Mouse (Mus musculus) embryonic fibroblast, embryonic 13.5 days (primary cell): ENCODE measurements around the gene Ttc25. TPM values are rescaled to one million over a fixed set of nuclear protein-coding genes. Genes with fewer than 3 reads are reported as not detected.

Experiments
- H3K27ac ChIP-seq: 2 replicates; pipeline ENCODE4 v1.5.1; 2012; ENCODE audit warnings: low read length, control low read depth, inconsistent platforms; ENCODE audit not compliant: insufficient read depth
- H3K4me1 ChIP-seq: 2 replicates; pipeline ENCODE4 v1.6.1; 2011; ENCODE audit warnings: low read length; ENCODE audit not compliant: control insufficient read depth, insufficient read depth
- H3K4me3 ChIP-seq: 2 replicates; pipeline ENCODE4 v1.5.1; 2011; ENCODE audit warnings: mild to moderate bottlenecking, control low read depth, low read length; ENCODE audit not compliant: insufficient read depth
- CTCF ChIP-seq: IDR thresholded peaks from 2 replicates; pipeline ENCODE4 v1.5.1; 2011; ENCODE audit warnings: mild to moderate bottlenecking, control low read depth, low read length, moderate library complexity, borderline replicate concordance; ENCODE audit not compliant: insufficient read depth
- POLR2A ChIP-seq: IDR thresholded peaks from 2 replicates; pipeline ENCODE4 v1.6.1; 2011; ENCODE audit warnings: low read depth, mild to moderate bottlenecking, control low read depth, low read length, moderate library complexity
- polyA plus RNA-seq: library from polyadenylated mRNA; stranded (reverse); fragments of >200 nt; gene quantifications from 2 replicates; pipeline ENCODE4 v1.2.4, GENCODE M21; 2011; ENCODE audit warnings: low read depth; ENCODE audit not compliant: missing spikeins, insufficient read length

Ttc25 gene
- polyA plus RNA-seq, 1 experiment: not detected

DNA sequence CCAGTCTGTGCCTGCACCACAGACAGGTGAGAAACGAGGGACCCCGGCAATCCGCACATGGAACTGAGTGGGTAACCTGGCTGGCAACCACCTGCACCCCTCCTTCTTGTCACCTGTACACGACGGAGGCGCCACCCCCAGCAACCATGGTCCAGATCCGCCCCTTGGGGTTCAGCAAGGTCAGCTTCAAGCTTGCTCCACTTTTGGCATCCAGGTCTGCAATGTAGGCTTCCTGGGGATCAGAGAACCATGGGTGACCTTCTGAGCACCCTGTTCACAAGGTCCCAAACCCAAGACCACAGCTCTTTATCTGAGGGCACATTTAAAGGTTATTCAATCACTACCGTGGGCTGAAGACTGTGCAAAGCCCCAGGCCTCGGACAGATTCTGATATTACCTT lies 29.6 kb upstream of the Ttc25 start:
- Histone ChIP-seq H3K27ac (no peak overlapping the region), H3K4me1 (no peaks in the 10 kb centered on the region), H3K4me3 (no peak overlapping the region)
- TF ChIP-seq CTCF: no peak
- no peak for TF ChIP-seq POLR2A

DNA sequence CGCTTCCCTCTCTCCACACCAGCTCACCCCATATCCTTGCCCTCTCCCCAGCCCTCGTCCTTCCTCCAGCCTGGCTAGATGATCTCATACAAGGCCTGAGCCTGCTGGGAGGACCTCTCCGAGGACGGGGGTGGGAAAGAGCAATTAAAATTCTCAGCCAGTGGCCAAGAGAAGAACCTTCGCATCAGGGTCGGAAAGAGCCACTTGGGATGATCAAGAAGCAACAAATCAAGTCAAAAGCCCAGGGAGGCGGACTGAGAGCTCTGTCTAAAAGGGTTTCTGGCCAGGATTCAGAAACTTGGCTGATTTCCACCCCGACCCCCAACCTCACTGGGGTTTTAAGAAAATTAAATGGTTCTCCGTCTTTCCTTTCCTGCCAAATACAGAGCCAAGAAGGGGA lies 29.1 kb upstream of the Ttc25 start:
- no peak overlapping the region for H3K4me3 ChIP-seq
- H3K4me1 ChIP-seq: no peaks in the 10 kb centered on the region
- no peak overlapping the region for H3K27ac ChIP-seq
- no peak for TF ChIP-seq CTCF
- TF ChIP-seq POLR2A: no peak

DNA sequence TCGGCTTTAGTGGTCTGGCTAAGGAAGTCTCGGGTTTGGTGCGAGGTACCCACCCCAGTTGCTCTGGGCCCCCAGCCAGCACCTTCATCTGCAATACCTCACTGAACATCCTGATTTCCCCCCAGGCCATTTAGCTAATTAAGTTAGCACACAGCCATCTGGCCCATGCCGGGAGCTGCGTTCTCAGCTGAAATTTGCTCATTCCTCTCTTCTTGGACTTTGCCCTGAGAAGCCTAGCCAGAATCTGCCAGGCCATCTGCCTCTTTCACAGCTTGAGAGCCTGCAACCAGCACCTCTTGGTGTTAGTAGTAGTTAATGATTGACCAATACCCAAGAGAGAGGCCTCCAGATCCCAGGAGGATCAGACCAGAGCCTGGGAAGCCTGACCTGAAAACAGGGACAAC lies 27.2 kb upstream of the Ttc25 start:
- Histone ChIP-seq H3K4me1 (no peaks in the 10 kb centered on the region), H3K4me3 (no peak overlapping the region), H3K27ac (no peak overlapping the region)
- TF ChIP-seq CTCF (no peak), POLR2A (no peak)

DNA sequence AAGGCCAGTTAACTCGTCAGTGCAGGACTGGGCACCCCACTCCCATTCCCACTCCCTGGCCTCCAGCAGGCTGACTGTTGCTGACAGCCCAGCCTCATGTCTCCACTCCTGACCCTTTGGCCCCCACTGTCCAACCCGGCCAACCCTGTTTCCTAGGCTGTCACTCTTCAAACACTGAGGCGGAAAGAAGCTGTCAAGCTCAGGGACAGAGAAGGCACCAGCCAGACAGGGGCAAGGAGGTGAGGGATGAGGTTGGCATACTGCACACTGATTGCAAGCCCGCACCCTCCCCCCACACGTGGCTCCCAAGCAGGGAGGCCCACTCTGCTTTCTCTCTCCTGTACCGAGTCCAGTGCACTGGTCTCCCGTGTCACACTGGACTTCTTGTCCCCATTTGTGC lies 26.2 kb upstream of the Ttc25 start:
- TF ChIP-seq CTCF: no peak
- no peak for TF ChIP-seq POLR2A
- Histone ChIP-seq H3K4me3 (no peak overlapping the region), H3K27ac (no peak overlapping the region), H3K4me1 (0 out of 2 replicates have a peak, but pooled peaks cover 1% of the 10 kb centered on the region)

DNA sequence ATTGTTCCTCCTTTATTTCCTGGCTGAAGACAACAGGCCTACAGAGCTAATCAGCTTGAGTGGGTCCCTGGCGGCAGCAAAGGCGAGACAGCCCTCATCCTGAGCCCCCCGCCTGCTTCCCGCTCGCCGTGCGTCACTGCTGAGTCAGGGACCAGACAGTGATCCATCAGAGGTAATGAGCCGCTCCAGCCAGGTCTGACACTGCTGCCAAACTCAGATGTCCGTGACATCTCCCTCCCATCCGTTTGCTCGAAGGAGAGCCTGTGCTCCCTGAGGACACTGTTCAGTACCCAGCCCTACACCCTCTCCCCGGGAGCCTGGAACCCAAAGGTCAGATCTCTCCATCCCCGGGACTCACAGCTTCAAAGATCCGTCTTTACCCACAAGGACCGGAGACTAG lies 24.6 kb upstream of the Ttc25 start:
- H3K4me1 ChIP-seq: peaks cover 6% of the 10 kb centered on the region; the same call in 1 of the 2 replicates
- no peak overlapping the region for H3K4me3 ChIP-seq
- no peak for TF ChIP-seq CTCF
- TF ChIP-seq POLR2A: no peak
- H3K27ac ChIP-seq: no peak overlapping the region

DNA sequence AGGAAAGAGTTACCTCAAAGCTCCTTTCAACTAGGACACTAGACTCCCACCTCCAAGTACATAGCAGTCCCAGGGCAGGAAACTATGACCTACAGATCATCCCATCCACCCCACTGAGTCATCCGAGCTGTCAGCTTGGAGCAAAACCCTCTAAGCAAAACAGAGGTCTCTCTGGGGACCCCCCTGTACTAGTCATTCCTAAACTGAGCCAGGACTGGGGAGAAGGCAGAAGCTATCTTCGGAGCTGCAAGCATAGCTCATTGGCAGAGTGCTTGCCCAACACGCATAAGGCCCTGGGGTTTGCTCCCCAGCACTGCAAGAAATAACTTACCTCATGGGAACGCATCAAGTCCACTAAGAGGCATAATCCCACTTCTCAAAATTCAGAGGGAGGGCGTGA lies 21.0 kb upstream of the Ttc25 start:
- Histone ChIP-seq H3K4me1 (peaks cover 12% of the 10 kb centered on the region; the same call in 1 of the 2 replicates), H3K27ac (no peak overlapping the region), H3K4me3 (0 out of 2 replicates have a peak overlapping the region, but pooled peaks have one; percentile 93)
- no peak for TF ChIP-seq POLR2A

DNA sequence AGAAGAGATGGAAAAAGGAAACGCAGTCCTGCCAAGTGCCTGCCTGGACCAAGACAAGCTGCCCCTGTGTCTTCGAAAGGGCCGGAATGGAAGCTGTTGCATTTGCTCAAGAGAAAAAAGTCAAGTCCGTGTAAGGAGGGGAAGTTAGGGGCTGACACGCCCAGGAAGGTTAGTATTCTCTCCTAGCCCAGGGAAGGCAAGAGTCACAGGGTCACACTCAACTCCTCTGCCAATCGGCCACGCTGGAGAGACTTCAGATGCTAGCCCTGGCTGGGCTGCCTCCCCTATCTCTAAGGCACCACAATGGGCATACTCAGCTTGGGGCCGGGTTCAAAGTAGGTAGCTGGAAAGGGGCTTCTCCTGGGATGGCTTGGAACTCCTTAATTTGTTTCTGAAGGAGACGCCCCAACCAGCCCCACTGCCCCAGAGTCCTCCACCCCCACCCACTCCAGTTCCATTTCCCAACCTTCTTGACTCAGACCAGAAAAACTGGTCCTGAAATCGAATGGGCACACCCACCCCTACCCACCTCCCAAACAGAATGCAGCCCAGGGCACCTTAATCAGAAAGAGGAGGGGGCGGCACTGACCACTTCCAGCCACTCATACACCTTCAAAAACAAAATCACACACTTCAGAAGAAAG lies 20.3 kb upstream of the Ttc25 start:
- H3K27ac ChIP-seq: no peak overlapping the region
- H3K4me3 ChIP-seq: peak overlapping the region; percentile 93
- no peak for TF ChIP-seq POLR2A
- TF ChIP-seq CTCF: no peak

DNA sequence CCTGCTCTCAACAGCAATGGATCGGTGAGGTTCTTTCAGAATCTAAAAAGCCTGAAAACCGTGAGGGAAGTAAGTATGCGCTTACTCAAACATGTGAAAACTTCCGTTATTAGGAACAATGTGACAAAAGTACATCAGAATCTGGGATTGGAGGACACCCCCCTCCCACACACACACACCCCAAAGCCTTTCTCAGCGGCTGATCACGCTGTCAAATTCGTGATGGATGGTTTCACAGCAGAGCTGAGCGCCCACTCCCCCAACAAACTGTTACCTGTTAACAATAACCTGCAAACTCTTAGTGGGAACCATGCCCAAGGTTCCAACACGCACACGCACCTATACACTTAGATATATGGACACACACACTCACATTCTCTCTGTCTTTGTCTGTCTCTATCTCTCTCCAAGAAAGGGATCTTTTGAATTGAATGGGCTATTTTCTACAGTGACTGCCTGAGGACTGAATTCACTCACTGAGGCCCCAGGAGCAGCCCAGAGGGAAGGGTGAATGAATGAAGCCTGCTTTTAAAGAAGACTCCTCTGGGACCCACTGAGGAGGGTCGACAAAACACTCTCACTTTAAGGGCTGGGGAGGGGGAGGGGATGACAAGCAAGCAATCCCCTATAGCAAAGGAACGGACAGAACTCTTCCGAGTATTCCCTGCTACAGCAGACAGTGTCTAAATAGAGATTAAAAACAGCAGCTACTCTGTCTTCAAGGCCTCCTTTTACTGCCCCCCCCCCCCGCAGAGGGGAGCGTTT lies 19.2 kb upstream of the Ttc25 start:
- H3K4me1 ChIP-seq: peaks cover 12% of the 10 kb centered on the region; the same call in 1 of the 2 replicates
- no peak for TF ChIP-seq CTCF
- no peak for TF ChIP-seq POLR2A
- peak overlapping the region; percentile 93 for H3K4me3 ChIP-seq
- no peak overlapping the region for H3K27ac ChIP-seq

More for the DNA sequence above, 20.3 kb upstream of the Ttc25 start:
- H3K4me1 ChIP-seq: peaks cover 12% of the 10 kb centered on the region; the same call in 1 of the 2 replicates

DNA sequence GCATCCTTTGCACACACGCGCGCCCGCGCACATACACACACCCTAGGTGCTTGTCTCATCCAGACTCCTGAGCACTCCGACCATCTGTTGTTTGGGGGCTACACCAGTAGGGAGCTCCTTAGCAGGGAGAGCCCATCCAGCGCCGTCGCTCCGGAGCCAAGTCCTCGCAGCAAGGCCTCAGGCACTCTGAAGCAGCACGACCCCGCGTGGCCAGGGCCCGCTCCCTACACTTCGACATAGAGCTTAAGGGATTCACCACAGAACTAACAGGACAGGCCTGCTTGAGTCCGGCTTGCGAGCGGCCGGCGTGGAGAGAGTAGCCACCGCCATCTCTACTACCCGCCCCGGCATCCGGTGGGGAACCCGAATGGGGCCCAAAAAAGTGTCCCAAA lies 18.3 kb upstream of the Ttc25 start:
- Histone ChIP-seq H3K4me3 (peak overlapping the region; percentile 93), H3K4me1 (peaks cover 12% of the 10 kb centered on the region; the same call in 1 of the 2 replicates), H3K27ac (peak overlapping the region; percentile 19; the same call in 1 of the 2 replicates)
- TF ChIP-seq CTCF (peak; percentile 33; the same call in 1 of the 2 replicates), POLR2A (no peak)

DNA sequence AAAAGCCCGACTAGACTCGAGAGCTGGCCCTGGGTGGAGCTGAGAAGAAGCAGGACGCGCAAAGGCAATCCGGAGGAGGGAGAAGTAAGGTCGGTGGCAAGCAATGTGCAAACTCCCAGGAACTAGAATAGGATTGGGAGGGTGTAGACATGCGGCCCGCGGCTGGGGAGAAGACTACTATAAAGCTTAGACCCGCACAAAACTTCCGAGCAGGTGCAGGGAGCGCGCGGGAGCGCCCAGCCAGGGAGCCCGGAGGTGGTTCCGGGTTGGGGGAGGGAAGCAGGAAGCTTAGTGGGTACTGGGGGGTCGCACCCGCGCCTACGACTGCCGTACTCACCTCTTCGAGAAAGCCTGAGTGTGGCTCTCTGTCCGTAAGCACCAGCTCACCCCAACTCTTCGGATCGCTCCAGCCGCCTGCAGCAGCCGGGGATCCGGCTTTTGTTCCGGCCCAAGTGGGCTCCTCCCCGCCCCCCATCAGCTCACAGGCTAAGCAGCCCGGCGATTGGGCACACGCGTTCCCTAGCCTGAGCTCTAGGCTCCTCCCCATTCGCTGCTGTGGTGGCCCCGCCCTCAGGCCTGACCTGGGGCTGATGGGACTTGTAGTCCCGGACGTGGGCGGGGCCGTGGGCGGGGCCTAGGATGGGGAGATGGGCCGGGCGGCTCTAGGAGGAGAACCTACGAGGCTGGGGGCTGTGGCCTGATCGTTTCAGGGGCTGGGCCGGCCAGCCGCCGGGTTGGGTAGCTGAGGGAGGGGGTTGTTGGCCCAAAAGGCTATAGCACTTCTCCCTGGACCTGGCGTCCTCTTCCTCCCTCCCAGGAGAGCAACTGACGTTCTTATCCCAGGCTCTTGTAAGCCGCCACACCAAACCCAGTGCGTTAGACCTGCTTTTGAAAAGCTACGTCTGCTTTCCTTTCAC lies 17.7 kb upstream of the Ttc25 start, which contains the start of gene Acly:
TSS of gene Acly (minus strand) at position 543 of the 917 bp plus-strand sequence.
- Histone ChIP-seq H3K27ac (peak within 1 kb of the TSS; percentile 53), H3K4me3 (peak within 1 kb of the TSS; percentile 93), H3K4me1 (peaks cover 12% of the 10 kb centered on the region; the same call in 1 of the 2 replicates)
- TF ChIP-seq CTCF (no peak), POLR2A (peak; percentile 99)
